Mouse (Mus musculus) midbrain, postnatal 0 days (tissue): ENCODE data around the gene Ccdc177. TPM values are rescaled to one million over a fixed set of nuclear protein-coding genes. Genes with fewer than 3 reads are reported as not detected.
A peak's percentile ranks its signal among the peaks of the same experiment; 100 is the strongest.

ENCODE experiments used
- ATAC-seq: fragments of 200-750 bp; cut with Nextera tagmentation; 2 replicates; pipeline ENCODE4 v1.8.0; 2017; ENCODE audit warnings: moderate number of reproducible peaks, mild to moderate bottlenecking, moderate TSS enrichment, moderate library complexity; ENCODE audit not compliant: low FRiP score
- DNase-seq: peaks from one replicate; pipeline ENCODE4 v3.0.0-alpha.2; 2015; ENCODE audit warnings: low spot score
- H3K27ac ChIP-seq: fragments of 300-500 bp; sonication (generic); 2 replicates; pipeline ENCODE4 v1.5.1; 2014; ENCODE audit warnings: low read depth, mild to moderate bottlenecking, low read length, mixed read lengths
- H3K27me3 ChIP-seq: fragments of 300-500 bp; sonication (generic); 2 replicates; pipeline ENCODE4 v1.6.1; 2014; ENCODE audit warnings: low read length, control low read depth, mixed read lengths; ENCODE audit not compliant: insufficient read depth
- H3K36me3 ChIP-seq: fragments of 300-500 bp; sonication (generic); 2 replicates; pipeline ENCODE4 v1.6.1; 2014; ENCODE audit warnings: low read length, control low read depth, mixed read lengths; ENCODE audit not compliant: insufficient read depth
- H3K4me1 ChIP-seq: fragments of 300-500 bp; sonication (generic); 2 replicates; pipeline ENCODE4 v1.6.1; 2014; ENCODE audit warnings: mild to moderate bottlenecking, control low read depth, antibody characterized with exemption, low read length, mixed read lengths; ENCODE audit not compliant: insufficient read depth
- H3K4me2 ChIP-seq: fragments of 300-500 bp; sonication (generic); 2 replicates; pipeline ENCODE4 v1.6.1; 2014; ENCODE audit warnings: low read depth, mild to moderate bottlenecking, low read length, mixed read lengths; ENCODE audit not compliant: poor library complexity, severe bottlenecking
- H3K4me3 ChIP-seq: fragments of 300-500 bp; sonication (generic); 2 replicates; pipeline ENCODE4 v1.5.1; 2014; ENCODE audit warnings: low read depth, mild to moderate bottlenecking, low read length, moderate library complexity
- H3K9ac ChIP-seq: fragments of 300-500 bp; sonication (generic); replicated peaks from 2 replicates; pipeline ENCODE4 v1.6.1; 2014; ENCODE audit warnings: mild to moderate bottlenecking, low read length, moderate library complexity, mixed read lengths; ENCODE audit not compliant: poor library complexity, severe bottlenecking
- H3K9me3 ChIP-seq: fragments of 300-500 bp; sonication (generic); 2 replicates; pipeline ENCODE4 v1.6.1; 2016; ENCODE audit warnings: low read length, control low read depth
- CTCF ChIP-seq: IDR thresholded peaks from 2 replicates; pipeline ENCODE4 v1.5.1; 2016; ENCODE audit warnings: antibody characterized with exemption, mild to moderate bottlenecking
- WGBS: fragments of 180-500 bp; shearing (Covaris S2); extraction: QIAGEN DNeasy Blood & Tissue Kit; methylation state at CpG from one replicate; pipeline ENCODE4 v1.1.7; 2014; 5-methylcytosine and 5-hydroxymethylcytosine counted together
- polyA plus RNA-seq: library from polyadenylated mRNA; unstranded; fragments of >200 nt; fragmentation: Nextera tagmentation; extraction: Ambion mirVana; gene quantifications from 2 replicates; pipeline ENCODE4 v1.2.1, GENCODE M21; 2015
- total RNA-seq: library from RNA; depleted of rRNA; stranded (reverse); fragments of >200 nt; gene quantifications from 2 replicates; pipeline ENCODE4 v1.2.3, GENCODE M21; 2014

The Ccdc177 gene
- total and polyA plus RNA-seq, 2 experiments from 2014 or later: 2.4 to 22.4 TPM

DNA sequence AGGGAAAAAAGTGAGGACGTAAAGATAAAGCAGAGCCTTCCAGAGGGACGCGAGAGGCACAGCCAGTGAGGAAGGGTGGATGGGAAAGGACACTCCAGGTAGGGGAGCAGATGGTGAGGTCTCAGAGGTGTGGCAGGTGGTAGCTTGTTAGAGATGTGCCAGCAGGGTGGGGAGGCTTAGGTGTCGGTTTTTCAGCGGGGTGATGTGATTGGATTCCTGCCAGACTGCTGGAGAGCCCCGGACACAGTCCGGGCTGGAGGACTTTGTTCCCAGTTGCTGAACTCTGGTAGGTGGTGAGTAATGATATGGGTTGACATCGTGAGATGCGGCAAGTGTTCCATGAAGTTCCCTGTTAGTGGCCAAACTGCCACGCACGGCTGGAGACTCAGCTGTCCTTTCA lies 27.1 kb upstream of the Ccdc177 start:
- Histone ChIP-seq H3K27ac (no peak overlapping the region), H3K27me3 (no peaks in the 10 kb centered on the region), H3K4me3 (no peak overlapping the region), H3K4me2 (no peak overlapping the region), H3K9me3 (no peaks in the 10 kb centered on the region), H3K36me3 (no peaks in the 10 kb centered on the region), H3K9ac (no peak overlapping the region), H3K4me1 (peaks cover 6% of the 10 kb centered on the region)
- TF ChIP-seq CTCF: no peak
- 56% methylated on average over 11 of the region's 11 CpGs for WGBS
- ATAC-seq: no peak
- DNase-seq: no peak

DNA sequence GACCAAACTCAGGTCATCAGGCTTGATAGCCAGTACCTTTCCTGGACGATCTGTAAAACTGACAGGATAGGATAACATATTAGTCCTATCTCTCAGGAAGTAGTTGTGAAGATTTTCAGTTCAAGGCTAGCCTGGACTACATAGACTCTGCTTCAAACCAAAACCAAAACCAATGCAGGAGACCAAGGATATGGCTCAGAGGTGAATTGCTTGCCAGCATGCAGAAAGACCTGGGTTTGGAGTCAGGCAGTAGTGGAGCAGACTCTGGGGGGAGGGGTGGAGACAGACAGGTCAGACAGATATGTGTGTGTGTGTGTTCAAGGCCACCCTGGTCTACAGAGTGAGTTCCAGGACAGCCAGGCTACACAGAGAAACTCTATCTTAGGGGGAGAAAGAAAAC lies 26.1 kb upstream of the Ccdc177 start:
- Histone ChIP-seq H3K4me1 (peaks cover 2% of the 10 kb centered on the region; the same call in 1 of the 2 replicates), H3K4me2 (no peak overlapping the region), H3K9me3 (no peaks in the 10 kb centered on the region), H3K36me3 (no peaks in the 10 kb centered on the region), H3K4me3 (no peak overlapping the region), H3K27ac (no peak overlapping the region), H3K27me3 (no peaks in the 10 kb centered on the region), H3K9ac (no peak overlapping the region)
- no peak for TF ChIP-seq CTCF
- ATAC-seq (no peak), DNase-seq (no peak)
- WGBS: 85% methylated on average over 1 of the region's 1 CpGs

DNA sequence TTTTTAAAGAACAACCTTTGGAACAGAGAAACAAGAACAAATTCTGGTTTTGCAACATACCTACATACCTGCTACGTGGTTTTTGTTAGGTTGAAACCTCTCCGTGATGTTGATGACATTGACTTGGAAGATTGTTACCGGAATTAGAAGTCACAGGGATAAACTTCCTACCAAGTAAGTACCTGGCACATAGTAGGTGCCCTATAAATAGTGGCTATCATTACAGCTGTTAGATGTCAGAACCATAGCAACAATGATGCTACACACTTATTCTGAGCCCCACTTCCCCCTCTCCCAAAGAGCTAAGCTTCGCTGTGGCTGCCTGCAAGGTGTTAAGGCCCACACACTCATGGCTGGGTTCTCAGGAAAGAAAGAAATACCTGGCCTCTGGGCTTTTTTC lies 25.1 kb upstream of the Ccdc177 start:
- 91% methylated on average over 4 of the region's 4 CpGs for WGBS
- Histone ChIP-seq H3K27ac (no peak overlapping the region), H3K27me3 (no peaks in the 10 kb centered on the region), H3K36me3 (no peaks in the 10 kb centered on the region), H3K9me3 (no peaks in the 10 kb centered on the region), H3K4me2 (no peak overlapping the region), H3K4me1 (0 out of 2 replicates have a peak, but pooled peaks cover 2% of the 10 kb centered on the region), H3K9ac (no peak overlapping the region), H3K4me3 (no peak overlapping the region)
- ATAC-seq (no peak), DNase-seq (no peak)
- no peak for TF ChIP-seq CTCF

DNA sequence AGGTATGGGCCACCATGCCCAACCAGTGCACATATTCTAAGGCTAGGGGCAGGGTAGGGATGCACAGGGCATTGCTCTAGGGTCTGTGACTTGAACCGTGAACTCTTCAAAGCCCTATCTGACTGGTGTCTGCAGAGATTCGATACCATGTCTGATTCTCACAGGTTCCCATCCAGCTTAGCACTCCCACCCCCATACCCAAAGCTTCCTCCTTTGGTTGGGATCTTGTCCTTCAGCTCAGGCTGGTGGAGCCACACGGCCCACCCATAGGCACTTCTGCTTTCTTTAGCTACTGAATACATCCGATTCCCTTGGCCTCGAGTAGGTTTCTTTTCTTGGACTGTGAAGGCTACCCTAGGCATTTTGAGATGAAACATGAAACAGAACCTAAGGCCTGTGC lies 24.5 kb upstream of the Ccdc177 start:
- ATAC-seq: no peak
- H3K4me3 ChIP-seq: no peak overlapping the region
- H3K27ac ChIP-seq: no peak overlapping the region
- no peak overlapping the region for H3K9ac ChIP-seq
- WGBS: 77% methylated on average over 5 of the region's 5 CpGs
- 0 out of 2 replicates have a peak, but pooled peaks cover 2% of the 10 kb centered on the region for H3K4me1 ChIP-seq
- H3K36me3 ChIP-seq: no peaks in the 10 kb centered on the region
- no peak overlapping the region for H3K4me2 ChIP-seq
- H3K27me3 ChIP-seq: no peaks in the 10 kb centered on the region
- no peak for TF ChIP-seq CTCF
- H3K9me3 ChIP-seq: no peaks in the 10 kb centered on the region
- DNase-seq: no peak

DNA sequence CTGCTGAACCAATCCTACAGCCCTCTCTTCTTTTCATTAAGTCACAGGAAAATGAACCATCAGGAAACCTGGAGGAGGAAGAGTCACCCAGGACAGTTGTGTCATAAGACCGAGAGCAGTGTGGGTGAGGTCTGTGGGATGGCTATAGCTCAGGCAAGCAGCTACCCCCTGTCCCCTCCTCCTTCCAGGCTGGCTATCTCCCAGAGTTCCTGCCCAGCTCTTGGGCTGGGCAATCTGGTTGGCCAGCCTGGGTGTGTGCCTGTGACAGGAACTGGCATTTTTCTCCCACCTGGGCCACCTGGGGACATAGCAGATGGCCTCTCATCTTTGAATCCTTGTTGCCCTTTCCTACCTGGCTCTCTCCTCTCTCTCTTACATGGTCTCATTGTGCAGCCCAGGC lies 23.4 kb upstream of the Ccdc177 start:
- H3K27me3 ChIP-seq: no peaks in the 10 kb centered on the region
- WGBS: 92% methylated on average over 1 of the region's 1 CpGs
- DNase-seq (no peak), ATAC-seq (no peak)
- H3K4me1 ChIP-seq: no peaks in the 10 kb centered on the region
- H3K27ac ChIP-seq: no peak overlapping the region
- no peaks in the 10 kb centered on the region for H3K36me3 ChIP-seq
- H3K9me3 ChIP-seq: no peaks in the 10 kb centered on the region
- H3K4me2 ChIP-seq: no peak overlapping the region
- H3K4me3 ChIP-seq: no peak overlapping the region
- no peak overlapping the region for H3K9ac ChIP-seq
- TF ChIP-seq CTCF: no peak

DNA sequence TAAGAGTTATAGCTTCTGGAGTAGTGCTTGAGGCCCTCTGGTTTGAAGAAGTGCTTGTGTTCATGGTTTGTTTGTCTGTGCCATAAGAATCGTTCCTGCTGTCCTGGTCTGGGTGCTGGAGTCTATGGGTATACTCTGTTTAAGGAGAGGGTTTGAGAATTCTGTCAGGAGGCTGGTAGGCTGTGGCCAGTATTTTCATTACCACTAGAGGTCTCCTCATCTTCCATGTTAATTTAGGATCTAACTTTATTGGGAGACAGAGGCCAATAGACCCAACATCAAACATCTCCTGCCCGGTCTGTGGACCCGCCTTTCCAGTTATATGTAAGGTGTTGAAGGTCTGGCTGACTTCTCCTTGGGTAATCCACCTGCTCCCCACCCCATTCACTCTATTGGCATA lies 22.4 kb upstream of the Ccdc177 start:
- no peak for DNase-seq
- WGBS: 51% methylated on average over 3 of the region's 3 CpGs
- ATAC-seq: no peak

More for the DNA sequence above, 22.4 kb upstream of the Ccdc177 start:
- TF ChIP-seq CTCF: peak; percentile 48
- no peaks in the 10 kb centered on the region for H3K27me3 ChIP-seq
- H3K36me3 ChIP-seq: no peaks in the 10 kb centered on the region
- no peak overlapping the region for H3K4me3 ChIP-seq
- no peak overlapping the region for H3K9ac ChIP-seq
- no peaks in the 10 kb centered on the region for H3K9me3 ChIP-seq
- no peaks in the 10 kb centered on the region for H3K4me1 ChIP-seq
- no peak overlapping the region for H3K4me2 ChIP-seq
- no peak overlapping the region for H3K27ac ChIP-seq
